Mouse (Mus musculus) cortical plate, adult 2 months (tissue): ENCODE measurements around the gene Def8.

Experiments
- CTCF ChIP-seq: fragments of 200-500 bp; IDR thresholded peaks from 2 replicates; pipeline ENCODE4 v1.5.1; 2011; ENCODE audit warnings: mild to moderate bottlenecking, control low read depth, low read length; ENCODE audit not compliant: insufficient read depth; ENCODE audit errors: extremely low read depth
- POLR2A ChIP-seq: fragments of 200-500 bp; IDR thresholded peaks from 2 replicates; pipeline ENCODE4 v1.6.1; 2011; ENCODE audit warnings: mild to moderate bottlenecking, low read length, control low read depth; ENCODE audit not compliant: insufficient read depth; ENCODE audit errors: extremely low read depth

DNA sequence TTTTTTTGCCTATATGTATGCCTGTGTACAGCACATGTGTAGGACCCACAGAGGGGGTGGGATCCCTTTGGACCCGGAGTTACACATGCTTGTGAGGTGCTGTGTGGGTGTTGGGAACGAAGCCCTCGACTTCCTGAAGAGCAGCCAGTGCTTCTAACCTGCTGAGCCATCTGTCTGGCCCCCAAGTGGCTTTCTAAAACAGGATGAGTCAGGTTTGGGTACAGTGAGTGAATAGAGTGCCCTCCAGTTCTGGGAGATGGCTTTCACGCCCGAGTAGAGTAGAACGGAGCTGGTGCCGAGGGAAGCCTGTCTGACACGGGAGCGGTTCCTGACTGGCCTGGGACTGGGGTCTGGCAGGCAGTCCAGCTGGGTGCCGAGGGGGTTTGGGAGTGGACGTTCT, 76.2 kb downstream of the Def8 start:
- TF ChIP-seq POLR2A (no peak), CTCF (no peak)
